Mouse (Mus musculus) bone marrow, adult 2 months (tissue): ENCODE results near the gene Mthfsl. TPM values are rescaled to one million over a fixed set of nuclear protein-coding genes. Genes with fewer than 3 reads are reported as not detected.
A peak's percentile ranks its signal among the peaks of the same experiment; 100 is the strongest.
"Not testable (repeated sequence)": the region's sequence is repeated elsewhere in the genome, so short reads cannot be mapped to it uniquely, and the experiment has no call there.

Experiments
- H3K27ac ChIP-seq: fragments of 200-500 bp; 2 replicates; pipeline ENCODE4 v1.5.1; 2012; ENCODE audit warnings: low read depth, mild to moderate bottlenecking, control low read depth, inconsistent platforms, low read length; ENCODE audit not compliant: control insufficient read depth, poor library complexity, insufficient read depth
- H3K4me1 ChIP-seq: fragments of 200-500 bp; 2 replicates; pipeline ENCODE4 v1.6.1; 2011; ENCODE audit warnings: low read length; ENCODE audit not compliant: control insufficient read depth, insufficient read depth
- H3K4me3 ChIP-seq: fragments of 200-500 bp; replicated peaks from 2 replicates; pipeline ENCODE3; 2011; ENCODE audit warnings: mild to moderate bottlenecking, low read depth, low read length, control low read depth; ENCODE audit not compliant: control insufficient read depth
- WGBS: fragments of 180-500 bp; shearing (Covaris S2); methylation state at CpG from one replicate; pipeline ENCODE4 v1.1.7; 2018; 5-methylcytosine and 5-hydroxymethylcytosine counted together
- polyA plus RNA-seq: library from polyadenylated mRNA; stranded (reverse); fragments of >200 nt; gene quantifications from 2 replicates; pipeline ENCODE4 v1.2.4, GENCODE M21; 2011; ENCODE audit warnings: low replicate concordance; ENCODE audit not compliant: missing spikeins, insufficient read depth, insufficient read length

Gene Mthfsl
- polyA plus RNA-seq, result 20.9 and 33.5 TPM in 2 replicates

DNA sequence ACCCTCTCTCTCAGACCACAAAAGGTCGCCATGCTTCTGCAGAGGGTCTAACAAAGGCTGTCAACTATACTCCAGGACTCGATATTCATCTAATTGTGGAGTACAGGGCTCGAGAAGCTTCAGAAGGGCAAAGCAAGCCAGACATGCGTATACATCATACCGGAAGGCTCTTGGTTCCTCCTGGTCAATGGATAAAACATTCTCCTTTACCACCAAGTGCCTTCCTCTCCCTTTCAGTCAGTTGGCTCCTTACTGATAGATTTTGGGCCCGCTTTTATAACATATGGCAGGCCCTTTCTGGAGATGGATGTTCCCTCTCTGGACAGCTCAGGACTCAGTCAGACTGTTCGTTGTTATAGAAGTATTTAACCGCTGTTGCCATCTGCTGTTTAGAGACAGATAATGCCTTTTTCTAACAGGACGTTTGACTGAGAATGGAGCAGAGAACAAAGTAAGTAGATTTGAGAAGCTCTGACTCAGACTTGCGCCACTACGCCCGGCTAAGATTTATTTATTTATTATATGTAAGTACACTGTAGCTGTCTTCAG is at the start of gene Mthfsl:
Gene Mthfsl, minus strand, starts transcription at position 308 of the 549 bp plus-strand sequence.
- H3K27ac ChIP-seq, result peak within 1 kb of the TSS; percentile 90
- not testable (repeated sequence) for H3K4me1 ChIP-seq
- WGBS, result 9% methylated on average over 11 of the region's 12 CpGs
- H3K4me3 ChIP-seq, result peak within 1 kb of the TSS; percentile 27

DNA sequence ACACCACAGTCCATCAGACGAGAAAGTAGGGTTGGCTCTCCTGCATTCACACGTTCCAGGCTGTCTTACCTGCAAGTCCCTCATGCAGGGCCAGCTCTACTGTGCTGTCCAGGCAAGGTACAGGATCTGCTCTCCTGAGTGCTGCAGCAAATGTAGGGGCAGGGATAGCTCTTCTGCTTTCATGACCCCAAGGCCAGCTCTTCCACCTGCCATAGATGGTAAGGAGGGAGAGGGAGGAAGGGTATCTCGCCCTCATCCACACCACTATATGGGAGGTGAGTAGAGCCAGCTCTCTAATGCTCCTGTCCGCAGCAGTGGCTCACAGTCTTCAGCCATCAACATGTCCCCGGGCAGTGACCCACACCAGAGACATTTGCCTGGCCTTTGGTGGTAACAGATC is 49.4 kb upstream of the Mthfsl start:
- not testable (repeated sequence) for H3K27ac ChIP-seq, H3K4me3 ChIP-seq, H3K4me1 ChIP-seq
- WGBS, result 75% methylated on average over 5 of the region's 5 CpGs

DNA sequence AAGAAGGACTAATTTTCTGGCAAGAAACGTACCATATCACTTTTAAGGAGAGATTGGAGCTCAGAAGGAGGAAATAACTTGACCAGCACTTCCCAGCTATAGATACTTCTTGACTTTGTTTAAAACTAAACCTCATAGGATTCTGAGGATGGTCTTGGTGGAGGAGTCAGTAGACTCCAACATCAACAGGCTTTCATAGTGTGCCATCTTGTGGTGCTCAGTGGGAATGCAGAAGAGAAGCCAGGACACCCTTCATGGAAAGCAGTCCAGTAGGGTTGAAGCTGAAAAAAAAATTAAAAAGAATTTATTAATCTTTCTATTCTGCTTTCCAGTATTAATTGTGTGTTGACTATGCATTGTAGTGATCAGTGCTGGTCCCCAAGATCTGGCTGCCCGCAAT is 26.6 kb upstream of the Mthfsl start:
- H3K27ac ChIP-seq, H3K4me3 ChIP-seq, H3K4me1 ChIP-seq: not testable (repeated sequence)
- 25% methylated on average over 1 of the region's 2 CpGs for WGBS

DNA sequence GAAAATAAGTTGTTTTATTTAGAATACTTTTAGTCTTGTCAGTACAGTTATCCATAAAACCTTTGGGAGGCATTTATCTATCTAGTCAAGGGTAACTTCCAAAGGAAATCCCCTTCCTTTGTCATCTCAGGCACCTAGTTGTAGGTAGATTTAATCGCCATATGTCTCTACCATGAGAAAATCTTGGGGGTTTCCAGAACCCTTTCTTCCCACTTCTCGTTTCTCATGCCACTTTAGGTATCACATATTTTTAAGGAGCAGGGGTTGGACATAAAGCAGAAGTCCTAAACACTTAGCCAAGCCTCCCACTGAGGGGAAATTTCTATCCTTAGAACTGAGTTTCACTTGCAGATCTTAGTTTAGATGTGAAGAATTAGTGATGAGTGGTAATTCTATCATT is 25.9 kb upstream of the Mthfsl start:
- 57% methylated on average over 1 of the region's 2 CpGs for WGBS
- H3K27ac ChIP-seq, H3K4me1 ChIP-seq, H3K4me3 ChIP-seq: not testable (repeated sequence)

DNA sequence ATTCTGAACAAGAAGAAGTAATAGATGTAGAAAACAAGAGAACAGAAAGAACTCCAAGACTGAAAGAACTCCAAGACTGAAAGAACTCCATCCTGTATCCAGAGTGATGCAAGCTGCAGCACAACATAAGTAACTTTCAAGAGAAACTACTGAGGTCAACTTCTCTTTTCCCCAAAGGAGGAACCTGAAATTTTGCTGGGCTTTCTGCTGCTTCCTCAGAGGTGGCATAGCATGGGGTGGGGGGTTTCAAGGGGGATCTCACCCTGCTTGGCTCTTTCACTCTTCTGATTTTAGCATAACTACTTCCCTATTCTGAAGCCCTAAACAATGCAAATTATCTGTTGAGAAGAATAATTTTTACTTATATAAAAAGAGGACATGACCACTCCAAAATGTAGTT is 15.2 kb upstream of the Mthfsl start:
- H3K4me1 ChIP-seq, H3K4me3 ChIP-seq, H3K27ac ChIP-seq: not testable (repeated sequence)

DNA sequence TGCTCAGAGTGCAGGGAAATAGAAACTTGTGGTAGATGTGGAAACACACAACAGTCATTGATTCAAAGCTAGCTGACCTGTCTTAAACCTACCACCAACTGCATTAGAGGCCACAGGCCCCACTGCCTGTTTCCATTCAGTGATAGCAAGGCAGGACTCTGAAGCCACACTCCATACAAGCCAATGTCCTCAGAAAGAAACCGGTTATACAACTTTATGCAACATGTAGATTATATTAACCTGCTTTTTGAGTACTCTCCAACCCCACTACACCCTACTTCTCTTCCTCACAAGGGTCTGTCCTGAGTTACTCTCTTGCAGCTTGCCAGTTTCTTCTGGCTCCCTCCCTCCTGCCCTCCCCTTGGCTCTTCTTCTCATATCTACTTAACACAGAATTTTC is 13.1 kb upstream of the Mthfsl start:
- not testable (repeated sequence) for H3K4me3 ChIP-seq, H3K4me1 ChIP-seq, H3K27ac ChIP-seq
- 69% methylated on average over 1 of the region's 1 CpGs for WGBS

DNA sequence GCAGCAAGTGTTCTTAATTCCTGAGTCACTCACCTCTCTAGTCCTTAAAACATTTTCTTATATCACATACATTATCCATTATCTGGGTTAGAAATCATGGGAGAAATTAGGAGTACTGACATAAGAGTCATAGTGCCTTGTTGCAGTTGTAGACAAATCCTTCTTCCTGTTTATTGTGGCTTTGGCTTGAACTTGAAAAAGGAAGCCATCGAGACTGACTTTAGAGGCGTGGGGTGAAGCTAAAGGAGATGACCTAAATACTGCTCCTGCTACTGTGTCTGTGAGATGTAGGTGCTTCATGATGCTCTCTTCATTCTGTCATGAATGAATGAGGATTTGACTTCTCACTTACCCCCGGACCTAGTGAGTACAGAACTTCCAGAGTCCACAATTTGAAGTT is 12.2 kb upstream of the Mthfsl start:
- not testable (repeated sequence) for H3K4me3 ChIP-seq, H3K4me1 ChIP-seq, H3K27ac ChIP-seq
- WGBS, result 31% methylated on average over 3 of the region's 3 CpGs

DNA sequence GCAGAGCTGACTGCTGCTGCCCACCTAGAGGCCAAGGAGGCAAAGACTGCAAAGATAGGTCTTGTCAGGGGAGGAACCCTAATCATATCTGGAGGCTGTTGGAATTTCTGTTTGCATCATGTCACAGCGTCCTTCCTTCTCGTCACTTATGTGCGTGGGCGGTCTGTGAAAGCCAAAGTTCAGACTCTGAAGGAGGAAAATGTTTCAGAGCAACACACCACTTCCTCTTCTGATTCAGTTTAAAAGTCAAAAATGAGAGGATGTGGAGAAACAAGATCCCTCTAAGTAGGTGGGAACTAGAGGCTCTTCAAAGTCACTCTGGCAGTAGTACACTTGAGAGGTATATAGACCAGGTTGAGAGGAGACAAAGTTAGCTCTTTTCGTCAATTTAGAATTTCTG is 11.6 kb upstream of the Mthfsl start, which contains the start of gene Bcl2a1d:
Gene Bcl2a1d, minus strand, starts transcription at position 187 of the 400 bp plus-strand sequence.
- H3K4me3 ChIP-seq, H3K4me1 ChIP-seq, H3K27ac ChIP-seq: not testable (repeated sequence)
- 13% methylated on average over 5 of the region's 5 CpGs for WGBS

DNA sequence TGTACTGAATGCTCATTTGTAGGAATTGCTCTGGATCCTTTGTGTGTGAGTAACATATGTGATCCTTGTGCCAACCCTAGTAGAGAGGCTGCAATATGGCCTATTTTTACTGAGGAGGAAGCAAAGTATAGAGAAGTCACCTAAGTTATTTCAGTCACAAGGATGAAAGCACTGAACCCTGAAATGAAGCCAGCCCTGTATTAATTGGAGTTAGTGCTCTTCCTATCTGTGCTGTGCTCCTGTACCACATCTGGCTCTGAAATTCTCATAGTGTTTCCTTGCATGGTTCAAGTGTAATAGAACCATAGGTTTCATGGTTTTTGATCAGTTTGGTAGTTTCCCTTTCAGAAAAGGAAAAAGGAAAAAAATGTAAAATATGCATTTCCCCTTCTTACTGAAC is 8.2 kb upstream of the Mthfsl start:
- not testable (repeated sequence) for H3K4me3 ChIP-seq, H3K27ac ChIP-seq, H3K4me1 ChIP-seq

DNA sequence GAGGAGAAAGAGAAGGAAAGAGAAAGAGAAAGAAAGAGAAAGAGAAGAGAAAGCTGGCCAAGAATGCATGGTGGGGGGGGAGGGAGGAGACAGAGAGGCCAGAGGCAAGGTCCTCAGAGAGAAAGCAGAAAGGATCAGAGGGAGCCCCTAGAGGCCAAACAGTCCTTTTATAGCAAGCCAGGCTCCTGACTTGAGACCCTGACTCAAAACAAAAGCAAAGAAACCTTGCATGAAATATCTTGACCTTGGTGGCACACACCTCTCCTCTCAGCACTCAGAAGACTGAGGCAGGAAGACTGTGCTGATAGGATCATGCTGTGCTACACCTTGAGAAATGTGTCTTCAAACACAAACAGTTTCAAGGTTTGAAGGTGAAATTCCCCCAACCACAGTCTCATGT is 1.5 kb upstream of the Mthfsl start:
- not testable (repeated sequence) for H3K4me1 ChIP-seq, H3K4me3 ChIP-seq, H3K27ac ChIP-seq

DNA sequence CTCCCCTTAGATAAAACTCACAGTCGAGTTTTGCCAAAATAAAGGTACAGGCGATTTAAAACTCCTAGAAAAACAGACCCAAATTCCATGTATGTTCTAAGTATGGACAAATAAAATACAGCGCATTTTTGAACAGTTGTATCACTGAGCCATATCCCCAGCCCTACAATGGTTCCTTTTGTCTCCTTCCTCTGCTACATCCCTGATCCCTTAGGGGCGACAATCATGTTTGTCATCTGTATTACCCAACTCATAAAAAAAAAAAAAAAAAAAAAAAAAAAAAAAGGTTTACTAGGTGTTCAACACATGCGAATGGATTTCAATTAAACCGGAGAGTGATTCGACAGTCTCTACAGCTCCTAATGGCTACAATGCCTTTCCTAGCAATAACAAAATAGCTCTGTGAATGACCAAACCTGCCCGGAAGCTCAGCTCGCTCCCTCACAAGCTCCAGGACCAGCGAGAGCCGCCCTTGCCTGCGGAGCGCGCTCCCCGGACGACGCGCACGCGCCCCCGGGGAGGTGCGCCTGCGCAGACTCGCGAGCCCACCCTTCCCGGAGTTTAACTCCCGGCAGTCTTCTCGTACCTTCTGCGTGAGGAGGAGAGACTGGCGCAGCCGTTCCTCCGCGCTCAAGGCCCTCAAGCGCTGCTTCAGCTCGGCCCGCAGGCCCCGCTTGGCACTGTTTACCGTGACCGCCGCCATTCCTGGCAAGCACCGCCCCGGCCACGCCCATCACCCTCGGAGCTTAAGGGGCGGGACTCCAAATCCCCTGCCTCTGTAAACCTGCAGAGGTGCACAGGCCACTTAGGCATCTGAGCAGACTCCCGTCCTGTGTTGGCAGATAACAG is 799 bp downstream of the Mthfsl start:
- H3K4me3 ChIP-seq, H3K4me1 ChIP-seq: not testable (repeated sequence)
- 3% methylated on average over 20 of the region's 46 CpGs for WGBS
- H3K27ac ChIP-seq, result peak overlapping the region; percentile 90

DNA sequence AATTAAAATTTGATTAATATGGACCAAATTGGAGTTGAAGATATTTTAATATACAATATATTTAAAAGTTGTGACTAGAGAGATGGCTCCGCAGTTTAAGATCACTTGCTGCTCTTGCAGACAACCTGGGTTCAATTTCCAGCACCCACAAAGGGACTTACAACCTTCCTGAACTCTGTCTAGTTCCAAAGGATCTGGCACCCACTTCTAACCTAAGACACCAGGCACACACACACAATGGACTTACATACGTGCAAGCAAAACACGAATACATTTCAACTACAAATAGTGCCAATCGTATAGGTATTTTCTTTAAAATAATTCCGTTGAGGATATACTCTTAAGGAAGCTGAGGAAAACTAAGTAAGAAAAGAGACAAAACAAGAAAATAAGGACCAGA is 1.5 kb downstream of the Mthfsl start:
- 65% methylated on average over 5 of the region's 5 CpGs for WGBS
- H3K4me1 ChIP-seq, H3K4me3 ChIP-seq, H3K27ac ChIP-seq: not testable (repeated sequence)

DNA sequence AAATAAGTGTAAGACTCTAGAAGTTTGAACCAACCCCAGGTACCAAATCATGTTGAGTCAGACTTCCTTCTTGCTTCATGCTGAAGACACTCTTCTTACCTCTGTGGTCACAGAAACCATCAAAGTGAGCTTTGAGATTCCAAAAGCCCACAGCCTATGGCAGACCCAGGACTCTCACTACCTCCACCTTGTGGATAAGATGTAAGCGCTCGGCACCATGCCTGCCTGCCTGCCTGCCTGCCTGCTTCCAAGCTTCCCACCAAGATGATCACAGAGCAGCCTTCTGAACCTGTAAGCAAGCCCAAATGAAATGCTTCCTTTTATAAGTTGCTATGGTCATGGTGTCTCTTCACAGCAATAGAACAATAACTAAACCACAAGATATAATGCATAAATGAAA is 2.0 kb downstream of the Mthfsl start:
- H3K27ac ChIP-seq, H3K4me1 ChIP-seq, H3K4me3 ChIP-seq: not testable (repeated sequence)
- 11% methylated on average over 2 of the region's 2 CpGs for WGBS

DNA sequence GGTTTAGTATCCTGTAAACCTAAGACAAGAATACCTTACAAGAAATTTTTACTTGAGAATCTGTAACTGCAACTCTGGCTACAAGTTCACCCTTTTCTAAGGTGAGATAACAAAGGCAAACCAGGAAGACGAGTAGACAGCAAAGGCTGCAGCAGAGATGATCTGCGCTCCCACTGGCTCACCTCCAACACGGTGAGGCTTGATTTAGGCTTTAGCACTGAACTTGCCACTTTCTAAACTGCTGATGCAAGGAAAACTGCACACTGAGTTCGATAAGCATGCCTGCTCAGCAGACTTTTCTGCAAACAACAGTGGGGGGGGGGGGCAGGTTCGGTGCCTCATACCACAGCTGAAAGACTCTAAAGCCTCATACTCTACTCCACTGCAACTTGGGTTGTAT is 5.6 kb downstream of the Mthfsl start:
- not testable (repeated sequence) for H3K4me3 ChIP-seq, H3K4me1 ChIP-seq, H3K27ac ChIP-seq
- WGBS, result 80% methylated on average over 5 of the region's 5 CpGs
